Mouse (Mus musculus) spleen, postnatal 36 days (tissue): Measurements from ENCODE around the gene Eif4h.

ENCODE experiments used
- DNase-seq, 2 experiments: peaks; one replicate each; pipeline ENCODE4 v3.0.0; 2022; ENCODE audit warnings: low spot score in 2 of 2, mixed read lengths in 1 of 2

Gene Eif4h

GRCm38 (mm10) chr5:134609916-134610643 lies 29.2 kb downstream of the Eif4h start:
- DNase-seq: no peak

- peak; percentile 76 for DNase-seq
Observed at GRCm38 (mm10) chr5:134607121-134607520, 32.2 kb downstream of the Eif4h start.

GRCm38 (mm10) chr5:134606314-134606713 lies 33.0 kb downstream of the Eif4h start:
- DNase-seq: peak in 1 of 2 experiments; percentile 31

- no peak for DNase-seq
Observed at GRCm38 (mm10) chr5:134604376-134604775, 34.9 kb downstream of the Eif4h start.

GRCm38 (mm10) chr5:134597711-134598110 lies 41.6 kb downstream of the Eif4h start:
- no peak for DNase-seq

- peak; percentile 29 to 48 for DNase-seq
Observed at GRCm38 (mm10) chr5:134593093-134593492, 46.2 kb downstream of the Eif4h start.

GRCm38 (mm10) chr5:134592026-134592581 lies 47.2 kb downstream of the Eif4h start:
- DNase-seq: no peak

GRCm38 (mm10) chr5:134589900-134590299 lies 49.4 kb downstream of the Eif4h start:
- no peak for DNase-seq

GRCm38 (mm10) chr5:134584798-134585197 lies 54.5 kb downstream of the Eif4h start:
- DNase-seq: peak; percentile 44 to 45

- DNase-seq: peak; percentile 54 to 61
Observed at GRCm38 (mm10) chr5:134583884-134584213, 55.4 kb downstream of the Eif4h start.

GRCm38 (mm10) chr5:134583006-134583883 lies 56.0 kb downstream of the Eif4h start:
- no peak for DNase-seq

- peak; percentile 95 to 98 for DNase-seq
Observed at GRCm38 (mm10) chr5:134582221-134582907, 56.9 kb downstream of the Eif4h start.

GRCm38 (mm10) chr5:134581146-134581545 lies 58.1 kb downstream of the Eif4h start, which contains the start of gene Rfc2:
Gene Rfc2 (plus strand): TSS chr5:134581366.
- no peak for DNase-seq

GRCm38 (mm10) chr5:134579135-134579534 lies 60.2 kb downstream of the Eif4h start:
- no peak for DNase-seq

GRCm38 (mm10) chr5:134577534-134577933 lies 61.8 kb downstream of the Eif4h start:
- no peak for DNase-seq

GRCm38 (mm10) chr5:134576517-134577220 lies 62.6 kb downstream of the Eif4h start:
- DNase-seq: no peak

GRCm38 (mm10) chr5:134575833-134576232 lies 63.5 kb downstream of the Eif4h start:
- DNase-seq: no peak

GRCm38 (mm10) chr5:134572508-134573214 lies 66.6 kb downstream of the Eif4h start:
- no peak for DNase-seq

- peak; percentile 53 to 61 for DNase-seq
Observed at GRCm38 (mm10) chr5:134571730-134572507, 67.4 kb downstream of the Eif4h start.
